Mouse (Mus musculus) kidney, adult 2 months (tissue): ENCODE data around the gene Klhdc2.

Experiments used
- CTCF ChIP-seq: fragments of 200-500 bp; conservative IDR thresholded peaks from 2 replicates; pipeline ENCODE4 v1.5.1; 2011; ENCODE audit warnings: low read depth, mild to moderate bottlenecking, control low read depth, low read length, moderate library complexity, mixed read lengths; ENCODE audit not compliant: insufficient read depth, insufficient read length
- POLR2A ChIP-seq: fragments of 200-500 bp; IDR thresholded peaks from one replicate; pipeline ENCODE4 v1.6.1; 2011; ENCODE audit warnings: low read depth, low read length, control low read depth

- TF ChIP-seq CTCF, result no peak
- TF ChIP-seq POLR2A, result no peak
Observed at GRCm38 (mm10) chr12:69288699-69289098, 7.8 kb upstream of the Klhdc2 start.
